Mouse (Mus musculus) olfactory bulb, adult 2 months (tissue): ENCODE measurements around the gene Itm2c.

Source experiments
- CTCF ChIP-seq: fragments of 200-500 bp; IDR thresholded peaks from 2 replicates; pipeline ENCODE4 v1.5.1; 2012; ENCODE audit warnings: low read depth, mild to moderate bottlenecking, low read length, moderate library complexity; ENCODE audit not compliant: insufficient read depth
- POLR2A ChIP-seq: fragments of 200-500 bp; IDR thresholded peaks from 2 replicates; pipeline ENCODE4 v1.6.1; 2012; ENCODE audit warnings: mild to moderate bottlenecking, low read depth, low read length, moderate library complexity; ENCODE audit not compliant: insufficient read depth

DNA sequence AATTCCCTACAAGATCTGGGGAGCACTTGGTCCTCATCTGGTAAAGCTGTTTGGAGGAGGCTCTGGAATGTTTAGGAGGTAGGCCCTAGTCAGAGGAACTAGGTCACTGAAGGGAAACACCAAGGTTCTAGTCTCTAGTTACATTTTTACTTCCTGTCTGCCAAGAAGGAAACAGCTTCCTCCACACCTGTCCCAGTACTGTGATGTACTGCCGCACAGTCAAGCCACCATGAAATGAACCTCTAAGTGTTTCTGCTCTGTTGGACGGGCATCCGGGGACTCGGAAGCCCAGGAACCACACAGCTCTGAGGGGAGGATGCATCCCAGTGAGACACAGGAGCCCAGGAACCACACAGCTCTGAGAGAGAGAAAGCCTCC lies 34.6 kb downstream of the Itm2c start:
- no peak for TF ChIP-seq CTCF
- no peak for TF ChIP-seq POLR2A
